Mouse (Mus musculus): Measurements from ENCODE around the gene Catsperz.
A peak's percentile ranks its signal among the peaks of the same experiment; 100 is the strongest.

Gene Catsperz

GRCm38 (mm10) chr19:6922901-6923735 lies 2.1 kb downstream of the Catsperz start:
- no peak for DNase-seq

GRCm38 (mm10) chr19:6921647-6922567 lies 3.3 kb downstream of the Catsperz start, which contains the start of gene Esrra:
Gene Esrra, minus strand, starts transcription at chr19:6921813.
- DNase-seq, result peak; percentile 100

- peak; percentile 66 for DNase-seq
Measured at GRCm38 (mm10) chr19:6920741-6921636, 4.2 kb downstream of the Catsperz start.

GRCm38 (mm10) chr19:6919876-6920740 lies 5.1 kb downstream of the Catsperz start:
- DNase-seq, result peak; percentile 71

- DNase-seq, result no peak
Measured at GRCm38 (mm10) chr19:6919431-6919830, 5.7 kb downstream of the Catsperz start.

GRCm38 (mm10) chr19:6918321-6918720 lies 6.9 kb downstream of the Catsperz start:
- no peak for DNase-seq

GRCm38 (mm10) chr19:6916496-6916895 lies 8.7 kb downstream of the Catsperz start:
- DNase-seq, result no peak

GRCm38 (mm10) chr19:6915276-6915675 lies 9.9 kb downstream of the Catsperz start:
- no peak for DNase-seq

GRCm38 (mm10) chr19:6914540-6914939 lies 10.6 kb downstream of the Catsperz start:
- DNase-seq, result no peak

GRCm38 (mm10) chr19:6913991-6914390 lies 11.2 kb downstream of the Catsperz start:
- DNase-seq, result peak; percentile 54

- no peak for DNase-seq
Measured at GRCm38 (mm10) chr19:6913036-6913435, 12.1 kb downstream of the Catsperz start.

GRCm38 (mm10) chr19:6912205-6912970 lies 12.8 kb downstream of the Catsperz start:
- no peak for DNase-seq

- no peak for DNase-seq
Measured at GRCm38 (mm10) chr19:6911101-6912074, 13.8 kb downstream of the Catsperz start.

- peak; percentile 71 for DNase-seq
Measured at GRCm38 (mm10) chr19:6910306-6910705, 14.9 kb downstream of the Catsperz start.

GRCm38 (mm10) chr19:6909507-6910289 lies 15.5 kb downstream of the Catsperz start, which contains the start of the genes Trmt112 and Prdx5:
Gene Trmt112, plus strand, starts transcription at chr19:6909698.
Gene Prdx5, minus strand, starts transcription at chr19:6910106.
- DNase-seq, result peak; percentile 95

- no peak for DNase-seq
Measured at GRCm38 (mm10) chr19:6909021-6909420, 16.2 kb downstream of the Catsperz start.

- no peak for DNase-seq
Measured at GRCm38 (mm10) chr19:6907811-6908540, 17.2 kb downstream of the Catsperz start.

- DNase-seq, result no peak
Measured at GRCm38 (mm10) chr19:6907094-6907493, 18.1 kb downstream of the Catsperz start.

Measured in lung, postnatal 10 days (tissue).